In the genomic region with DNA sequence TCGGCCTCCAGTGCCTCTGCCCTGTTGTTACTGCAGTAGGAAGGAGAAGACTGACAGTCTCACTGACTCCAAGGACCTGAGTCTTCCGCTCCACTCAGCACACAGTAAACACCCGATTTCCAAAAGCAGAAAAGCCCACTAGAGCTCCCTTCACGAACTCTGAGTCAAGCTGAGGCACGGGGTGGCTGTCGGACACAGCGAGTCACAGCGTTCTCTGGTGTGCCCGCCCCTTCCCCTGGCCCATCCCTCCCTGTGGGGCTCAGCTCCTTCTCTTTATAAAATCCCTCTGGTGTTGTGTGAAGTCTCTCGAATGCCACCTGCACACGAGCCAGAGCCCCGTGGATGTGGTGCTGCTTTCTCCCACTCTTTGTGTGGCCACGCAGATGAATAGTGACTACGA, we compare ENCODE assay signal across 11 mouse cellular contexts. TPM values are rescaled to one million over a fixed set of nuclear protein-coding genes. Genes with fewer than 3 reads are reported as not detected.
DNase-seq lines count a peak whose midpoint lies in the region; ATAC-seq lines count a peak whose summit lies in the region.
"Had no signal": no experiment of that assay in that cellular context is flagged by ENCODE, and none has a peak within 500 bp of the region (broad histone marks: within the 10 kb centered on the region; RNA-seq: fewer than 3 reads in every experiment).

No protein-coding gene starts in this region.

- peak overlapping the region; percentile 9; the same call in 1 of the 2 replicates for H3K4me2 ChIP-seq in kidney, embryonic 15.5 days
- H3K4me2 ChIP-seq in neural tube, embryonic 15.5 days = peak overlapping the region; percentile 23

- H3K9ac ChIP-seq in kidney, embryonic 15.5 days = no peak overlapping the region
- 0 out of 2 replicates have a peak overlapping the region, but pooled peaks have one; percentile 9 for H3K9ac ChIP-seq in neural tube, embryonic 15.5 days (replicated peaks)
- H3K9ac ChIP-seq: hindbrain, embryonic 14.5 days had no signal

- H3K4me1 ChIP-seq in kidney, embryonic 15.5 days = peaks cover 23% of the 10 kb centered on the region
- H3K4me1 ChIP-seq in neural tube, embryonic 15.5 days = peaks cover 51% of the 10 kb centered on the region

- WGBS in kidney, embryonic 15.5 days = 48% methylated on average over 14 of the region's 14 CpGs
- 56% methylated on average over 14 of the region's 14 CpGs for WGBS in neural tube, embryonic 15.5 days

- H3K27ac ChIP-seq in kidney, embryonic 15.5 days = no peak overlapping the region
- no peak overlapping the region for H3K27ac ChIP-seq in neural tube, embryonic 15.5 days (replicated peaks)
- H3K27ac ChIP-seq: heart, adult 2 months; hindbrain, embryonic 14.5 days; kidney, postnatal 0 days had no signal

- peaks cover 11% of the 10 kb centered on the region for H3K27me3 ChIP-seq in kidney, embryonic 15.5 days
- no peaks in the 10 kb centered on the region for H3K27me3 ChIP-seq in neural tube, embryonic 15.5 days (replicated peaks)

- H3K9me3 ChIP-seq in kidney, embryonic 15.5 days (replicated peaks) = no peaks in the 10 kb centered on the region
- H3K9me3 ChIP-seq in neural tube, embryonic 15.5 days (replicated peaks) = no peaks in the 10 kb centered on the region

- DNase-seq in adrenal gland, adult (ENCODE audit: inconsistent age in 2 of 2, low spot score in 1 of 2) = peak; percentile 27 to 66
- no peak for DNase-seq in adrenal gland, postnatal 25 days
- DNase-seq in kidney, adult 8-10 months = no peak
- peak; percentile 11 for DNase-seq in thymus, postnatal 0 days (ENCODE audit: low spot score)
- no peak for DNase-seq in thymus, adult 18-20 months
- DNase-seq in retina, postnatal 1 day = no peak

- no peak overlapping the region for H3K4me3 ChIP-seq in kidney, embryonic 15.5 days (replicated peaks)
- H3K4me3 ChIP-seq in neural tube, embryonic 15.5 days (replicated peaks) = no peak overlapping the region; the same call in 1 of the 2 replicates
- H3K4me3 ChIP-seq: heart, adult 2 months had no signal

- no peaks in the 10 kb centered on the region for H3K36me3 ChIP-seq in kidney, embryonic 15.5 days
- no peaks in the 10 kb centered on the region for H3K36me3 ChIP-seq in neural tube, embryonic 15.5 days

- no peak for ATAC-seq in kidney, embryonic 15.5 days (replicated peaks; ENCODE audit: low FRiP score)
- no peak for ATAC-seq in neural tube, embryonic 15.5 days (ENCODE audit: low FRiP score)

RNA-seq across cellular contexts. Expression of a gene that starts 7.0 kb away (rescaled TPM):
- total RNA-seq in adrenal gland, postnatal 25 days (2021) = 59.2 and 85.6 TPM in 2 replicates
- polyA plus RNA-seq in kidney, embryonic 15.5 days (2015; fragmentation: Nextera tagmentation; extraction: Ambion mirVana) = 1.2 TPM in 2 replicates
- polyA plus RNA-seq in thymus, postnatal 0 days (2015; fragmentation: Nextera tagmentation; extraction: Ambion mirVana) = 0.48 and 0.61 TPM in 2 replicates
- 4.0 and 5.0 TPM in 2 replicates for polyA plus RNA-seq in neural tube, embryonic 15.5 days (2015; fragmentation: Nextera tagmentation; extraction: Ambion mirVana)

Comparison
In these comparisons a context has a peak if more than half of its experiments do, and no peak if none do; other contexts are left out.
1. DNase-seq: peak in adrenal gland, adult (2 of 2) and thymus, postnatal 0 days (single experiment); none in adrenal gland, postnatal 25 days (single experiment), kidney, adult 8-10 months (0 of 2), thymus, adult 18-20 months (0 of 2) and retina, postnatal 1 day (single experiment).